Mouse (Mus musculus) kidney, embryonic 16.5 days (tissue): ENCODE measurements around the gene Lipe. TPM values are rescaled to one million over a fixed set of nuclear protein-coding genes. Genes with fewer than 3 reads are reported as not detected.
A peak's percentile ranks its signal among the peaks of the same experiment; 100 is the strongest.

ENCODE experiments used
- ATAC-seq: fragments of 200-750 bp; cut with Nextera tagmentation; 2 replicates; pipeline ENCODE4 v1.8.0; 2017; ENCODE audit warnings: moderate TSS enrichment; ENCODE audit not compliant: low FRiP score, low TSS enrichment
- H3K27ac ChIP-seq: fragments of 300-500 bp; sonication (generic); 2 replicates; pipeline ENCODE4 v1.5.1; 2014; ENCODE audit warnings: low read length
- H3K27me3 ChIP-seq: fragments of 300-500 bp; sonication (generic); 2 replicates; pipeline ENCODE4 v1.6.1; 2014; ENCODE audit warnings: low read length, control low read depth, mixed read lengths; ENCODE audit not compliant: insufficient read depth
- H3K36me3 ChIP-seq: fragments of 300-500 bp; sonication (generic); 2 replicates; pipeline ENCODE4 v1.6.1; 2014; ENCODE audit warnings: low read length, control low read depth, mixed read lengths; ENCODE audit not compliant: insufficient read depth
- H3K4me1 ChIP-seq: fragments of 300-500 bp; sonication (generic); 2 replicates; pipeline ENCODE4 v1.6.1; 2014; ENCODE audit warnings: low read length, control low read depth, mixed read lengths; ENCODE audit not compliant: insufficient read depth
- H3K4me2 ChIP-seq: fragments of 300-500 bp; sonication (generic); replicated peaks from 2 replicates; pipeline ENCODE4 v1.6.1; 2014; ENCODE audit warnings: low read depth, low read length
- H3K4me3 ChIP-seq: fragments of 300-500 bp; sonication (generic); 2 replicates; pipeline ENCODE4 v1.5.1; 2014; ENCODE audit warnings: mild to moderate bottlenecking, low read length
- H3K9ac ChIP-seq: fragments of 300-500 bp; sonication (generic); replicated peaks from 2 replicates; pipeline ENCODE4 v1.6.1; 2014; ENCODE audit warnings: low read length
- H3K9me3 ChIP-seq: fragments of 300-500 bp; sonication (generic); 2 replicates; pipeline ENCODE4 v1.6.1; 2016; ENCODE audit warnings: low read length, control low read depth
- WGBS: fragments of 180-500 bp; shearing (Covaris S2); extraction: QIAGEN DNeasy Blood & Tissue Kit; methylation state at CpG from one replicate; pipeline ENCODE4 v1.1.7; 2014; 5-methylcytosine and 5-hydroxymethylcytosine counted together
- polyA plus RNA-seq: library from polyadenylated mRNA; unstranded; fragments of >200 nt; fragmentation: Nextera tagmentation; extraction: Ambion mirVana; gene quantifications from 2 replicates; pipeline ENCODE4 v1.2.1, GENCODE M21; 2015

The Lipe gene
- polyA plus RNA-seq, 1 experiment from 2014 or later = 11.9 TPM

GRCm38 (mm10) chr7:25380392-25381283, 17.9 kb downstream of the Lipe start:
- no peak overlapping the region for H3K27ac ChIP-seq
- H3K9ac ChIP-seq = peak overlapping the region; percentile 66; the same call in 1 of the 2 replicates
- WGBS = 70% methylated on average over 18 of the region's 18 CpGs

GRCm38 (mm10) chr7:25379551-25380351, 18.8 kb downstream of the Lipe start:
- under 1% methylated on average over 41 of the region's 42 CpGs for WGBS
- H3K4me3 ChIP-seq = peak overlapping the region; percentile 45
- peak overlapping the region; percentile 78 for H3K4me2 ChIP-seq
- no peaks in the 10 kb centered on the region for H3K9me3 ChIP-seq
- no peaks in the 10 kb centered on the region for H3K27me3 ChIP-seq
- H3K4me1 ChIP-seq = peaks cover 16% of the 10 kb centered on the region
- peak overlapping the region; percentile 66 for H3K9ac ChIP-seq
- no peak overlapping the region for H3K27ac ChIP-seq
- H3K36me3 ChIP-seq = peaks cover 16% of the 10 kb centered on the region
- peak; percentile 78 for ATAC-seq

More at GRCm38 (mm10) chr7:25380392-25381283, 17.9 kb downstream of the Lipe start:
- no peaks in the 10 kb centered on the region for H3K9me3 ChIP-seq
- no peak for ATAC-seq
- H3K27me3 ChIP-seq = no peaks in the 10 kb centered on the region
- peak overlapping the region; percentile 45 for H3K4me3 ChIP-seq
- peak overlapping the region; percentile 78 for H3K4me2 ChIP-seq
- peaks cover 16% of the 10 kb centered on the region for H3K4me1 ChIP-seq
- H3K36me3 ChIP-seq = peaks cover 19% of the 10 kb centered on the region

GRCm38 (mm10) chr7:25378181-25379100, 20.1 kb downstream of the Lipe start:
- no peaks in the 10 kb centered on the region for H3K9me3 ChIP-seq
- no peak overlapping the region for H3K4me3 ChIP-seq
- H3K4me1 ChIP-seq = peaks cover 16% of the 10 kb centered on the region
- ATAC-seq = no peak
- 84% methylated on average over 13 of the region's 13 CpGs for WGBS
- H3K27ac ChIP-seq = no peak overlapping the region
- H3K4me2 ChIP-seq = no peak overlapping the region
- peaks cover 9% of the 10 kb centered on the region; the same call in 1 of the 2 replicates for H3K36me3 ChIP-seq
- no peaks in the 10 kb centered on the region for H3K27me3 ChIP-seq
- no peak overlapping the region for H3K9ac ChIP-seq

- Histone ChIP-seq H3K9me3 (no peaks in the 10 kb centered on the region), H3K27ac (no peak overlapping the region), H3K4me1 (peaks cover 16% of the 10 kb centered on the region), H3K4me3 (peak overlapping the region; percentile 43; the same call in 1 of the 2 replicates), H3K36me3 (no peaks in the 10 kb centered on the region), H3K27me3 (no peaks in the 10 kb centered on the region), H3K4me2 (peak overlapping the region; percentile 55), H3K9ac (no peak overlapping the region)
- WGBS = 44% methylated on average over 8 of the region's 8 CpGs
- ATAC-seq = no peak
Observed at GRCm38 (mm10) chr7:25377100-25377700, 21.3 kb downstream of the Lipe start.

GRCm38 (mm10) chr7:25376556-25376955, 22.0 kb downstream of the Lipe start:
- 5% methylated on average over 17 of the region's 17 CpGs for WGBS
- H3K4me3 ChIP-seq = peak overlapping the region; percentile 43
- peak overlapping the region; percentile 46; the same call in 1 of the 2 replicates for H3K9ac ChIP-seq
- H3K36me3 ChIP-seq = no peaks in the 10 kb centered on the region
- H3K4me1 ChIP-seq = peaks cover 16% of the 10 kb centered on the region
- H3K4me2 ChIP-seq = peak overlapping the region; percentile 55
- H3K9me3 ChIP-seq = no peaks in the 10 kb centered on the region
- H3K27ac ChIP-seq = no peak overlapping the region
- no peaks in the 10 kb centered on the region for H3K27me3 ChIP-seq
- ATAC-seq = peak; percentile 58

GRCm38 (mm10) chr7:25372441-25372840, 26.1 kb downstream of the Lipe start:
- no peaks in the 10 kb centered on the region for H3K9me3 ChIP-seq
- peaks cover 14% of the 10 kb centered on the region for H3K4me1 ChIP-seq
- H3K27ac ChIP-seq = no peak overlapping the region
- peaks cover 29% of the 10 kb centered on the region for H3K27me3 ChIP-seq
- no peak overlapping the region for H3K9ac ChIP-seq
- WGBS = 90% methylated on average over 5 of the region's 5 CpGs
- H3K4me3 ChIP-seq = no peak overlapping the region
- no peak for ATAC-seq
- H3K4me2 ChIP-seq = no peak overlapping the region
- no peaks in the 10 kb centered on the region for H3K36me3 ChIP-seq

- no peak within 1 kb of the TSS for H3K27ac ChIP-seq
- H3K4me1 ChIP-seq = peaks cover 9% of the 10 kb centered on the region
- peaks cover 43% of the 10 kb centered on the region for H3K27me3 ChIP-seq
- no peak within 1 kb of the TSS for H3K4me3 ChIP-seq
- no peak within 1 kb of the TSS for H3K4me2 ChIP-seq
- 38% methylated on average over 12 of the region's 12 CpGs for WGBS
- no peaks in the 10 kb centered on the region for H3K9me3 ChIP-seq
- no peak for ATAC-seq
- H3K36me3 ChIP-seq = peaks cover 5% of the 10 kb centered on the region; the same call in 1 of the 2 replicates
- H3K9ac ChIP-seq = no peak within 1 kb of the TSS
Observed at GRCm38 (mm10) chr7:25369058-25369749, 29.3 kb downstream of the Lipe start, which contains the start of gene Cnfn. Cnfn (minus strand) TSS chr7:25369724.

- H3K9ac ChIP-seq = no peak overlapping the region
- no peak overlapping the region for H3K4me3 ChIP-seq
- H3K4me1 ChIP-seq = peaks cover 9% of the 10 kb centered on the region
- peaks cover 43% of the 10 kb centered on the region for H3K27me3 ChIP-seq
- peaks cover 13% of the 10 kb centered on the region for H3K36me3 ChIP-seq
- peak overlapping the region; percentile 45 for H3K4me2 ChIP-seq
- H3K9me3 ChIP-seq = no peaks in the 10 kb centered on the region
- no peak for ATAC-seq
- no peak overlapping the region for H3K27ac ChIP-seq
- WGBS = 17% methylated on average over 12 of the region's 12 CpGs
Observed at GRCm38 (mm10) chr7:25368333-25368732, 30.2 kb downstream of the Lipe start.
